Mouse (Mus musculus) olfactory bulb, adult 2 months (tissue): ENCODE measurements around the gene Ccdc85c.

Experiments
- CTCF ChIP-seq: fragments of 200-500 bp; IDR thresholded peaks from 2 replicates; pipeline ENCODE4 v1.5.1; 2012; ENCODE audit warnings: low read depth, mild to moderate bottlenecking, low read length, moderate library complexity; ENCODE audit not compliant: insufficient read depth
- POLR2A ChIP-seq: fragments of 200-500 bp; IDR thresholded peaks from 2 replicates; pipeline ENCODE4 v1.6.1; 2012; ENCODE audit warnings: mild to moderate bottlenecking, low read depth, low read length, moderate library complexity; ENCODE audit not compliant: insufficient read depth

DNA sequence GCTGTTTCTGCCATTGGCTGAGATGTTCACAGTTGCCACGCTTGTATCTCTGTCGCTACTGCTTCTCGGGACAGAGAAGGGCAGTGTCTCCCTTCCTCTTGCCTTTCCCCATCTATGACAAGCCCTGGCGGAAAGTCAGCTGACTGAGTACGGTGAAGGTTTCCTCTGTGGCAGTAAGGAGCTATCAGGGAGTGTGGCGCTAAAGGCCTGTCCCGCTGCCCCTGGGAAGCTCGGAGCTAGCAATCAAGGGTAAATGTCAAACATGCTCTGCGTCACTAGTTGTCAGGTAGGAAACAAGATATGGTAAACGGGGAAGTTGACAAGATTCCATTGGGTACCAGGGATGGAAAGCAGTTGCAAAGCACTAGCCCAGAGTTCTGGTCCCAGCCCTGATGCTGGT lies 40.6 kb upstream of the Ccdc85c start:
- TF ChIP-seq POLR2A = no peak
- TF ChIP-seq CTCF = no peak
